Mouse (Mus musculus): Measurements from ENCODE around the gene Wdr86.

- TF ChIP-seq CTCF (IDR thresholded peaks at IDR 0.05; ENCODE audit: insufficient read depth, low read depth, low read length) (no peak), POLR2A (IDR thresholded peaks at IDR 0.05; ENCODE audit: insufficient read depth, low read depth, low read length) (no peak)
These were observed 18.9 kb downstream of the Wdr86 start for GRCm38 (mm10) chr5:24711615-24712014.

All from olfactory bulb, adult 2 months (tissue).